Mouse (Mus musculus) adrenal gland, adult 8-10 months (tissue): ENCODE results near the gene Cwc15. TPM values are rescaled to one million over a fixed set of nuclear protein-coding genes. Genes with fewer than 3 reads are reported as not detected.

ENCODE experiments used
- DNase-seq: peaks from one replicate; pipeline ENCODE4 v3.0.0; 2022
- total RNA-seq, 4 experiments: library from RNA; stranded (reverse); gene quantifications; 2 replicates each; pipeline ENCODE4 v1.2.4; 2022

Cwc15 gene
- total RNA-seq, 4 experiments from 2014 or later = 111 to 117 (median 112) TPM

DNA sequence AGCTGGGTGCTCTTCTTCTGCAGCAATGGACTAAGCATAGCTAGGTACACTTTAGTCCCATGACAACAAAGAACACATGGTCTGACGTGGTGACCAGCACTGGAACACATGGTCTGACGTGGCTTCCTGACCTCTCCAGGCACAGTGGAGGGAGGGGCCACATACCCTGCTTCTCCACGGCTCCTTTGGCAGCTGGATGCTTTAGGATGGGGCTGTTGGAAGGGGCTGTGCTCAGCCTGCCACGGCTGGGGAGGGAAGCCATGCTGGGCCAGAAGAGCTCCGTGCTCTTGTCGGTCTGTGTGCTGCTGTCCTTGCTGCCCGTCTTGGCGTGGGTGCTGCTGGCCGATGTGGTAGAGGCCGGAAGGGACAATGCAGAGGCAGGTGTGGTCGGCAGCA is 47.9 kb downstream of the Cwc15 start:
- DNase-seq = no peak

DNA sequence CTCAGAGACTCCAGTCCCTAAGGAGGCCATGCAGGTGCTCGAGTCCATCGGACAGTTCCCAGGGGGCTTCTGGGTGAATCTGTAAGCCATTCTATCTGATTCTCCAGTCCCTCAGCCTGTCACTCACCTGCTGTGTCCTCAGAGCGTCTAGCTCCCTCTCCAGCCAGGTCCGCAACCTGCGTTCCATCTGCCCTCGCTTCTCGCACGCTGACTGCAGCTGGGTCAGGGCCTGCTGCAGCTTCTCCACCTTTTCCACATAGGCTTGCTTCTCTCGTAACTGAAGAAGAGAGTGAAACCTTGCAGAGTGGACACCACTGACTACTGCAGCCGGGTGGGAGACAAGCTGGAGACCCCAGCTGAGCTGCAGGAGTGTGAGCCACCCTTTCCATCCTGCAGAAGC is 57.9 kb downstream of the Cwc15 start:
- DNase-seq = no peak

DNA sequence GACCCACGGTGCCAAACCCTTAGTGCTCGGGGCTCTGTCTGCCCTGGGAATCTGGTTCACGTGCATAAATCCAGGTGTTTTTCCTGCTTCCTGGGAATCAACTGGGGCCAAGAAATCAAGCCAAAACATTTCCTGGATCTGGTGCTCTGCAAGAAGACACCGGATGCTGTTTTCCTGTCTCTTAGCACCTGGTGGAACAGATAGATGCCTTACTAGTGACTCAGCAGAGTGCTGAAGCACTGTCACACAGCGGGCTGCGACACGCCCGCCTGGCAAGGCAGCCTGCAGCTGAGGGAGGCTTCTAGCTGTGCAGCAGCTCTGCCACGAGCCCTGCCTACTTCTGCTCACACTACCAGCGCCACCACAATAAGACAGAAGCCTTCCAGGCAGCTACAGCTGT is 59.0 kb downstream of the Cwc15 start:
- DNase-seq = no peak

DNA sequence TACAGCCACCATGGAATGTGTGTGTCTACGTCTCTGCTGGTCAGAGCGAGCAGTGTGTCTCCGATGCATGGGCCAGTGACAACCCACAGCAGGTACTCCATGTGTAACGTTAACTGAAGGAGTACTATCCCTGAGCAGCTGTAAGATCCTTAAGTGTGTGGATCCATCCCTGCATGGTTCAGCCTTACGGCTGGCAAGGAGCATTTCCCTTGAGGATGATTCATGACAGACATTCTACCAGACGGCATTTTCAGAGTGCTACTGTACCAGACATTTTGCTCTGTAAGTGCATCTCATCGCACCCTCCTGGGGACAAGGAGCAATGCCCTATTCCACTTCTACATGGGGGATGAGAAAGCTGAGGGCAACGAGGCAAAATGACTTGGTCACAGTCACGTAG is 59.6 kb downstream of the Cwc15 start:
- no peak for DNase-seq

Other genes starting within 250 kb of the Cwc15 start
- gene Sesn3, start 225.6 kb upstream of the Cwc15 start, total RNA-seq = 10 to 100 TPM; 90.4 to 92.4 (median 91.1) TPM
- gene Endod1, start 119.1 kb upstream of the Cwc15 start, total RNA-seq = 10 to 100 TPM; 13.3 to 20.5 (median 15.6) TPM
- gene Kdm4d, start 135 bp upstream of the Cwc15 start, total RNA-seq = under 1 TPM; 0.35 to 0.45 (median 0.40) TPM
- 10 to 100 TPM; 26.5 to 48.4 (median 40.6) TPM for gene Amotl1, start 144.4 kb downstream of the Cwc15 start, total RNA-seq
- gene Piwil4, start 240.1 kb downstream of the Cwc15 start, total RNA-seq = under 1 TPM in 3 of 4 experiments, not detected in 1; 0.09 to 0.27 (median 0.15) TPM